Mouse (Mus musculus): ENCODE measurements around the gene Tspan5.

GRCm38 (mm10) chr3:138747035-138747434 is 5.0 kb downstream of the Tspan5 start:
- TF ChIP-seq GATA1 (IDR thresholded peaks at IDR 0.05; ENCODE audit: low read length) (no peak), TAL1 (IDR thresholded peaks at IDR 0.05; ENCODE audit: low read length) (no peak)
